Mouse (Mus musculus) kidney, postnatal 36 days (tissue): ENCODE measurements around the gene Snw1.
"Not testable (repeated sequence)": the region's sequence is repeated elsewhere in the genome, so short reads cannot be mapped to it uniquely, and the experiment has no call there.

ENCODE experiments used
- DNase-seq, 2 experiments: peaks; one replicate each; pipeline ENCODE4 v3.0.0; 2021 to 2022; ENCODE audit warnings: mixed read lengths in 2 of 2

Gene Snw1

GRCm38 (mm10) chr12:87471964-87472786, at the start of gene Snw1:
Gene Snw1 (minus strand): TSS chr12:87472274.
- DNase-seq: peak; percentile 96 to 97

- DNase-seq: peak in 1 of 2 experiments; percentile 52
Measured at GRCm38 (mm10) chr12:87519616-87520015, 47.5 kb upstream of the Snw1 start.

GRCm38 (mm10) chr12:87514016-87514415, 41.9 kb upstream of the Snw1 start, which contains the start of gene Gm8300:
Gene Gm8300 (plus strand): TSS chr12:87514316.
- DNase-seq: not testable (repeated sequence)

GRCm38 (mm10) chr12:87494421-87494820, 22.3 kb upstream of the Snw1 start, which contains the start of gene Gm5788:
Gene Gm5788 (plus strand): TSS chr12:87494721.
- not testable (repeated sequence) for DNase-seq

- not testable (repeated sequence) for DNase-seq
Measured at GRCm38 (mm10) chr12:87488683-87489082, 16.6 kb upstream of the Snw1 start.

GRCm38 (mm10) chr12:87482482-87482881, 10.4 kb upstream of the Snw1 start:
- DNase-seq: not testable (repeated sequence)

DNA sequence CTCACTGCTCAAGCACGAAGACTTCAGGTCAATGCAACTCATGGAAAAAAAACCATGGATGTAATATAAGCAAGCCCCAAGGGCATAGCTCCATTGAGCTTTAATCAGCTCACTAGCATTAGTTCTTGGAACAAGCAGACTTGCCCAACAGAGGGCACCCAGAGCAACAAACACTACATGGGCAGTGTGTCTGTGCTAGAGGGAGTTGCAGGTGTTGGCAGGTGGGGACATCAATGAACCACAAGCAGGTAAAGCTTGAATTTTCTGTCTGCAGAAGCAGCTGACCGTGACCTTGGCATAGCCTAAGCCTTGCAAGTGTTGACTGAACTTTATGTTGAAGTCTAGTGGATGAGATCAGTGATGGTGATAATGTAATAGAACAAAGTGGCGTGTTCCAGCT, 2.7 kb upstream of the Snw1 start:
- no peak for DNase-seq

DNA sequence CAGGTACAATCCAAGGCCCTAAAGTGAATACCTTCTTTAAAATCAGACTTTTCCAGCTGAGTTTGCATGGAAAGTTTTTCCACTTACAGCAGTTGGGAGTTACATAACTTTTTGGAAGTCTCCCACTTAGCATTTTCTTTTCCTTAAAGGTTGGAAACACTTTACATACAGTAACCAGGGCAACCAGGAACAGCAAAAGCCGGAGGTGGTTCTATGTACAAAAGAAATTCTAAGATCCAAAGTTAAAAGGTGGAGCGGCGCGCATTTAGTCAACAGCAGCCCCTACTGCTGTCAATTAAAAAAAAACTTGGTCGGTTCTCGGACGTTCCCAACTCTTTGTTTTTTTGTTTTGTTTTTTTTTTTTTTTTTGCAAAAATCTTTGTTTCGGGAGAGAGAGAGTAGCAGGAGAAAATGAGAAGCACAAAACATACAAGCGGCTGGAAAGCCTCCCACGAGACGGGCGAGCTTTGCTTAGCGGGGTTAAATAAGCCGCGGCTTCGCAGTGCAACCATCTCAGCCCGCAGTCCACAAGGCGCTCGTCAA, 582 bp downstream of the Snw1 start:
- DNase-seq: peak; percentile 26 to 57

GRCm38 (mm10) chr12:87470263-87471136, 1.6 kb downstream of the Snw1 start:
- no peak for DNase-seq

DNA sequence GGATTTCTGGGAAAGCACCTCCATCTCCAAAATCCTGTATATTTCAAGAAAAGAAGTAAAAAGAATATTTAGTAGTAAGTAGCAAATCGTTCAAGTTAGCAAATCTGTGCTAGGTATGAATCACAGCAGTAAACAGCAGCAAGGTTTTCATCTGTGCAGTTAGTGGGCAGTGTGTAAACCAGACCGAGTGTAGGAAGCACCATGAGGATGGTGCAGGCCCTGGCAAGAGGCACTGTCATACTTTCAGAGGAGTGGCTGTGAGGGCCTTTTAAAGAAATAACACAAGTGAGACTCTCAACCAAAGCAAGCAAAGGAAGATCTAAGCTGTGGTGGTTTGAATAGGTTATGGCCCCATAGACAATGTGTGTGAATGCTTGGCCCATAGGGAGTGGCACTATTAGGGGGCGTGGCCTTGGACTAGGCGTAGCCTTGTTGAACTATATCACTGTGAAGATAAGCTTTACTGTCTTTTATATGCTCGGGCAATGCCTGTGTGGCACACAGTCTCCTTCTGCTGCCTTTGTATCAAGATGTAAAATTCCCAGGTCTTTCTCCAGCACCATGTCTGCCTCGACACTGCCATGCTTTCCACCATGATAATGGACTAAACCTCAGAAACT, 7.3 kb downstream of the Snw1 start:
- no peak for DNase-seq

GRCm38 (mm10) chr12:87449456-87449855, 22.6 kb downstream of the Snw1 start:
- no peak for DNase-seq

GRCm38 (mm10) chr12:87444211-87444610, 27.9 kb downstream of the Snw1 start:
- DNase-seq: peak; percentile 25 to 43

DNA sequence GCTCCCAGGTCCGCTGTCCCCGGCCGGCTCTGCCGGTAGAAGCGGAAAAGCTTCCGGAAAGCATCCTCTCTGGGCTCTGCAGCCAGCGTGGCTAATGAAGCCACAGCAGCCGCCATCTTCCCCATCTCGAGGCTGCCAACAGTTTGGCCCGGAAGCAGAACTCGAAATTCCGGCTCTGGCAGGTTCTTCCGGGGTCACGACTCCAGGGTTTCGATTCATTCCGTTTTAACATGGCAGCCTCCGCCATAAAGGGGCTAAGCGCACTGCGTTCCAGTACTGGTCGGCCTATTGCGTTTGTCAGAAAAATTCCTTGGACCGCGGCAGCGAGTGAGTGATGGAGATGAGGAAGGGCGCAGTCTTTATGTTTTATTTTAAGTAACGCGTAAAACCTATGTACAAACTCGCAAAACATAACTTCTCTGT, 28.4 kb downstream of the Snw1 start, which contains the start of the genes Slirp and Alkbh1:
Gene Slirp, plus strand, starts transcription at position 197 of the 423 bp plus-strand sequence.
Gene Alkbh1, minus strand, starts transcription at position 318 of the 423 bp plus-strand sequence.
- DNase-seq: peak; percentile 93 to 95

DNA sequence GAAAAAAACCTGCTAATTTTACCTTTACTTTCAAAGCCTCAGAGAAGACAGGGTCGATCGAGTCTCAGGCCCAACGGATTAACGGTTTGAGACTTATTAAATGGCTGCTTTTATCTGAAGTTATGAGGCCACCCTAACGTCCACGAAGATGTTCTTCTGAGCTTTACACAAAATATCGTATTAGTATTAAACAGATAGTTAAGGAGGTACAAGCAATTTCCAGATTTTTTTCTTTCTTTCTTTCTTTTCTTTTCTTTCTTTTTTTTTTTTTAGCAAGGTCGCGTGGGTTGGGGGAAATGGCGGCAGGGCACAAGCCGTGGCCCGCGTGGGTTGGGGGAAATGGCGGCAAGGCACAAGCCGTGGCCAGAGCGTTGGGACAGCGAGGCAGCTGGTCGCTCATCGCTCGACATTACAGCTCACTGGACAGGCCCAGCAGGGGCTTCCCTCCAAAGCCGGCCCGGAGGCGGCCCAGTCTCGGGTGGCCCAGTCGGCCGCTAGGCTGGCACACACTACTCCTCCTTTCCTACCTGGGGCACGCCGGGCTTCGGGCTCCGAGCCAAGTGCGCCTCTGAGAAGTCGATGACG, 28.9 kb downstream of the Snw1 start:
- no peak for DNase-seq

DNA sequence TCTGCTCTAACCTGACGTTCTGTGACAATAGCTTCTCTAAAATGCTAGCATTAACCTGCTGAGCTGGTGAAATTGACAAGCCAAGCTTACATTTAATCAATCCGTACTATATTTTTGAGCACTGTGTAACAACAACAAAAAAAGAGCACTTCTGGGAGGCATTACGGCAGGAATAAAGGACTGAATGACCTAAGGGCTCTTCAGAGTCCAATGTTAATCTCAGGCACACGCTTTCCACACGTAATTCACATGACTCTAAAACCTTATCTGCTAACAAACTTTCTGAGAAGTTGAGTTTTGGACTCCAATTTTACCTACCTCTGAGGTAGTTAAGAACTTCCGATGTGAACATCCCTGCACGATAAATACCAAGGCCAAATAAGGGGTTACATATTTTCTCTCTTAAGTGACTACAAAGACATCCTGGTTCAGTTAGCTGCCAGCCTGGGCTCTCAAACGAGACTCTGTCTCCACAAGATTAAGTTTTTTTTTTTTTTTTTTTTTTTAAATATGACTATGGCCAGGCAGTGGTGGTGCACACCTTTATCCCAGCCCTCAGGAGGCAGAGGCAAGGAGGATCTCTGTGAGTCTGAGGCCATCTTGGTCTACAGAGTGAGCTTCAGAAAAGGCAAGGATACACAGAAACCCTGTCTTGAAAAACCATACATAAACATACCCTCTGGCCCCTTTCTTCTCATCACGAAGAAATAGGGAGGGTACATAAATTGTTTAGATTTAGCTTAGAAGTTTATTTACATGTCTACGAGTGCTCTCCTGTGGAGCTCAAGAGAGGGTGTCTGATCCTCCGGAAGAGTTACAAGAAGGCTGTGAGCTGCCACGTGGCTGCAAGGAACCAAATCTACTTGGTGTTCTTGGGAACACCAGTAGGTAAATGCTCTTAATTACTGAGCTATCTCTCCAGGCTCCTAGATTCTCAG, 29.6 kb downstream of the Snw1 start:
- DNase-seq: no peak

- no peak for DNase-seq
Measured at GRCm38 (mm10) chr12:87428885-87429284, 43.2 kb downstream of the Snw1 start.

- DNase-seq: no peak
Measured at GRCm38 (mm10) chr12:87428295-87428694, 43.8 kb downstream of the Snw1 start.

DNA sequence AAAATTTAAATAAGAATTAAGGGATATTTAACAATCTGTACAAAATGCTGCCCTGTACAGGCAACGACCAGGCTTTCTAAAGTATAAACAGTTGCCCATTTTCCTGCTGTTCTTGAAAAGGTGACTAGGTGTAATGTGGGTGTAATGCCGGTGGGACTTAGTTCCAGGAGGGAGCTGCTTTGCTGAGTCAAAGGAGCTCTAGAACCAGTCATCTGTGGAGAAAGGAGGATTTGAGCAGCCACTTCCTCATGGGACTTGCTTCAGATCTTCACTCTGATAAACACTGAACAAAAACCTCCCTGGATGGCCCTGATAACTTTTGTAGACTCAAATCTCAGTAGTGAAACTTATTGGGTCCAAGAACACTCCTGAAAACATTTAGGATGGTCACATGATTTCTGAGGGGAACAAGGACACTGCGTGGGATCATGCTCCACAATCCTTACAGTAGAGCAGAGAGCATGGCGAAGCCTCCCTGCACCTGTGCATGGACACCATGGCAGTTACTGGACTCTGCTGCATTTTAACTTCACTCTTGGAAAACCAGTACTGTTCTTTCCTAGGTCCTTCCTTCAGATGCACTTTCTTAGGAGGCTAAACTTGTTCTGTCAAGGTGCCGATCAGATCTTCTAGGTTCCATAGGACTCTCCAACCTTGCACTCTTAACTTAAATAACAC, 45.6 kb downstream of the Snw1 start:
- DNase-seq: no peak

DNA sequence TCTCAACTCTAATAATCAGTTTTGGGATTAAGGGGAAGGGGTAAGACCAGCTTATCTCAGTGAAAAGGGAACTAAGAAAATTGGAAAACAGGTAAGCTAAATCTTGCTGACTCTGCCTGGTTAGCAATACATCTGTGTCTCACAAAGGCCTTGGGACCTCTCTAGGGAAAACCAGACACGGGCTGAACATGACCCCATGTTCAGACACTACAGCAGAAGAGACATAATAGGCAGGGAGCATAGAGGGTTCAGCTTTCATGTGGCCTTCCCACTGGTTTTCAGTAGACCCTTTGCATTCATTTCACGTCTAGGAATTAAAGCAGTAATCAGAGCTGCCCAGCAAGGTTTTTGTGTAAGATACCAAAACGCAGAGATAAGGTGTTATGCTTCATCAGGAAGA, 47.6 kb downstream of the Snw1 start:
- no peak for DNase-seq

GRCm38 (mm10) chr12:87423700-87424099, 48.4 kb downstream of the Snw1 start:
- DNase-seq: no peak
